Mouse (Mus musculus): ENCODE measurements around the gene Fhdc1.

Gene Fhdc1

GRCm38 (mm10) chr3:84435288-84436043, 44.8 kb downstream of the Fhdc1 start:
- no peak for DNase-seq (ENCODE audit: extremely low spot score, low spot score)

- DNase-seq (ENCODE audit: extremely low spot score, low spot score): no peak
Observed at GRCm38 (mm10) chr3:84432797-84433445, 47.3 kb downstream of the Fhdc1 start.

GRCm38 (mm10) chr3:84431257-84431656, 49.0 kb downstream of the Fhdc1 start:
- DNase-seq (ENCODE audit: extremely low spot score, low spot score): no peak

- no peak for DNase-seq (ENCODE audit: extremely low spot score, low spot score)
Observed at GRCm38 (mm10) chr3:84430152-84430551, 50.1 kb downstream of the Fhdc1 start.

GRCm38 (mm10) chr3:84428994-84429725, 51.1 kb downstream of the Fhdc1 start:
- DNase-seq (ENCODE audit: extremely low spot score, low spot score): no peak

GRCm38 (mm10) chr3:84427779-84428178, 52.5 kb downstream of the Fhdc1 start:
- DNase-seq (ENCODE audit: extremely low spot score, low spot score): no peak

GRCm38 (mm10) chr3:84422340-84422739, 57.9 kb downstream of the Fhdc1 start:
- no peak for DNase-seq (ENCODE audit: extremely low spot score, low spot score)

GRCm38 (mm10) chr3:84413868-84414267, 66.4 kb downstream of the Fhdc1 start:
- DNase-seq (ENCODE audit: extremely low spot score, low spot score): no peak

- DNase-seq (ENCODE audit: extremely low spot score, low spot score): no peak
Observed at GRCm38 (mm10) chr3:84412920-84413319, 67.3 kb downstream of the Fhdc1 start.

GRCm38 (mm10) chr3:84409474-84409862, 70.8 kb downstream of the Fhdc1 start:
- DNase-seq (ENCODE audit: extremely low spot score, low spot score): no peak

GRCm38 (mm10) chr3:84408756-84409473, 71.3 kb downstream of the Fhdc1 start:
- DNase-seq (ENCODE audit: extremely low spot score, low spot score): no peak

GRCm38 (mm10) chr3:84405523-84405922, 74.7 kb downstream of the Fhdc1 start:
- no peak for DNase-seq (ENCODE audit: extremely low spot score, low spot score)

GRCm38 (mm10) chr3:84403389-84403788, 76.8 kb downstream of the Fhdc1 start:
- no peak for DNase-seq (ENCODE audit: extremely low spot score, low spot score)

GRCm38 (mm10) chr3:84402716-84403115, 77.5 kb downstream of the Fhdc1 start:
- no peak for DNase-seq (ENCODE audit: extremely low spot score, low spot score)

GRCm38 (mm10) chr3:84397976-84398375, 82.3 kb downstream of the Fhdc1 start:
- DNase-seq (ENCODE audit: extremely low spot score, low spot score): no peak

- DNase-seq (ENCODE audit: extremely low spot score, low spot score): no peak
Observed at GRCm38 (mm10) chr3:84396240-84396639, 84.0 kb downstream of the Fhdc1 start.

- no peak for DNase-seq (ENCODE audit: extremely low spot score, low spot score)
Observed at GRCm38 (mm10) chr3:84395840-84396239, 84.4 kb downstream of the Fhdc1 start.

- no peak for DNase-seq (ENCODE audit: extremely low spot score, low spot score)
Observed at GRCm38 (mm10) chr3:84394841-84395447, 85.3 kb downstream of the Fhdc1 start.

Data from neural tube, embryonic 10.5 days (tissue).